Mouse (Mus musculus) adipocyte (in vitro differentiated cells): ENCODE measurements around the gene Gm17657.

Source experiments
- DNase-seq: peaks from one replicate; pipeline ENCODE4 v3.0.0-alpha.2; 2016; ENCODE audit warnings: low spot score

The Gm17657 gene

DNA sequence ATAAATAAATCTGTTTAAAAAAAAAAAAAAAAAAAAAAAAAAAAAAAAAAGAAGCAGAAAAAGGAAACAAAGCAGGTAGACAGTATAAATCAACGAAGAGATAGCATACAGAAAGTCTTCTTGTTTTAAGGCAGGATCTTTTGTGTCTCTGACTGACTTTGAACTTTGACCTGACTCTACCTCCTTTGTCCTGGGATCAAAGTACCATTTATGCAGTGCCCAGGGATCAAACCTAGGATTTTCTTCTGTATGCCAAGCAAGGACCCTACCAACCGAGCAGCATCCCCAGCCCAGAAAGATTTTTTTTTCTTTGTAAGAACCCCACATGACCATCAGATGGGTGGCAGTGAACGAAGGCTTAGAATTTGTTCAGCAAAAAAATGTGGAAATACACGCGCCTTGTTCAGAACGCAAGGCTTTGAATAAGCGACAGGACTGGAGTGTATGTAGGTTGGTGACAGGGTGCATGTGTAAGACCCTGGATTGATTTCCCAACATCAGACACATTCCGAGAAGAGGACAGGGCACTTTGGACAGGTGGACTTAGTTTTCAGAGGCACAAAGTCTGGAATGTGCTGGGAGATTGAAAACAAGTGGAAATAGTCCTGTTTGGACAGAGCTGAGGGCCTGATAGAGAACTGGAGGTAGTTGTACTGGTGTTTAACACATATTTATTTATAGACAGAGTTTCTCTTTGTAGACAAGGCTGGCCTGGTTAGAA lies 61.0 kb downstream of the Gm17657 start:
- DNase-seq = no peak

DNA sequence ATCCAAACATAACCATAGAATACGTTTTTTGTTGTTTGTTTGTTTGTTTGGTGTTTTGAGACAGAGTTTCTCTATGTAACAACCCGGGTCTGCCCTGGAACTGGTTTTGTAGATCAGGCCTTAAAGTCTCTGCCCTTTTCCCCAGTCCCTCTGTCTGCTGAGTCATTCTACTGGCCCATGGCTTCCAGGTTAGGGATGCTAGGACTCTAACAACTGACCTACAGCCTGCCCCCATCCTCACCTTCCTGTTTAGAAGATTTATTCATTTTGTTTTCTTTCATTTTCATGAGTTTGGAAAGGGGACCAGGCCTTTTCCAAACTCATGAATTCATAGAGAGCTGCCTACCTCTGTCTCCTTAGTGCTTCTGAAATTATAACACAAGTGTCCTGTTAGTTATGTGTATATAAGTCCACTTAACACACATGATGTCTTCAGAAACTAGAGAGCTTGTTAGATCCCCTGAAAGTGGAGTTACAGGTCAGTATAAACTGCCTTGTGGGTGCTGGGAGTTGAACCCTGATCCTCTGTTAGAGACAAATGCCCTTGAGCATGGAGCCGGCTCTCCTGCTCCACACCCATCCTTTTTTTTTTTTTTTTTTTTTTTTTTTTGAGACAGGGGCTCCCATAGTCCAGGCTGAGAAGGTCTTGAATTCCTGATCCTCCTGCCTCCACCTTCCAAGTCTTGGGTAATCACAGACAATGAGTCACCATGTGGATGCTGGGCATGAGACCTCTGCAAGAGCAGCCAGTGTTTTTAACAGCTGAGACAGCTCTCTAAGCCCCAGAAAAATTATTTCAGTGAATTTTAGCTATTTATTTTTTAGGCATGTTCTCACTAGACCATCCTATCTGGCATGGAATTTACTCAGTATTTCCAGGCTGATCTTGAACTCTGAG lies 63.9 kb downstream of the Gm17657 start:
- peak; percentile 43 for DNase-seq

DNA sequence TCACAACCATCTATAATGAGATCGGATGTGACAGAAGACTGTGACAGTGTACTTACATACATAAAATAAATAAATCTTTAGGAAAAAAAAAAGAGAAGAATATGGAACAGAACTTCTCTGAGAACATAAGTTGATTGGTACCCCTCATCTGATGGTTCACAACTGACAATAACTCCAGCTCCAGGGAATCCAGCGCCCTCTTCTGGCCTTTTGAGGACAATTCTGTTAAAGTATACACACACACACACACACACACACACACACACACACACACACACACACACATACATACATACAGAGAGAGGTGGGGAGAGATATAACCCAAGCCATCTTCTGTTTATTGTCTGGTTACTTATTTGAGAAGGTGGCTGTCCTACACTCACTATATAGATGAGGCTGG lies 65.0 kb downstream of the Gm17657 start:
- no peak for DNase-seq

GRCm38 (mm10) chr17:29483282-29483681 lies 66.2 kb downstream of the Gm17657 start:
- no peak for DNase-seq

GRCm38 (mm10) chr17:29482632-29483031 lies 66.8 kb downstream of the Gm17657 start:
- no peak for DNase-seq

DNA sequence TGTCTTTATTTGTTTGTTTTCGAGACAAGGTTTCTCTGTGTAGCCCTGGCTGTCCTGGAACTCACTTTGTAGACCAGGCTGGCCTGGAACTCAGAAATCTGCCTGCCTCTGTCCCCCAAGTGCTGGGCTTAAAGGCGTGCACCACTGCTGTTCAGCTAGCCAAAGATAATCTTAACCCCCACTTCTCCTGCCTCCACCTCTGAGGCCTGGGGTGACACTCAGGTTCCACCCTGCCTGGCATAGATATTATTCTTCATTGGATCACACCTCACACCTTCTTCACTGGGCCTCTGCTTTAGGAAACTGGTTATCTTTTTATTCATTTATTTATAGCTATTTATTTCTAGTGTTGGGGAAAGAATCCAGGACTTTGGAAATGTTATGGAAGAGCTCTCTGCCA lies 69.2 kb downstream of the Gm17657 start:
- no peak for DNase-seq

GRCm38 (mm10) chr17:29478271-29478670 lies 71.2 kb downstream of the Gm17657 start:
- DNase-seq = no peak

DNA sequence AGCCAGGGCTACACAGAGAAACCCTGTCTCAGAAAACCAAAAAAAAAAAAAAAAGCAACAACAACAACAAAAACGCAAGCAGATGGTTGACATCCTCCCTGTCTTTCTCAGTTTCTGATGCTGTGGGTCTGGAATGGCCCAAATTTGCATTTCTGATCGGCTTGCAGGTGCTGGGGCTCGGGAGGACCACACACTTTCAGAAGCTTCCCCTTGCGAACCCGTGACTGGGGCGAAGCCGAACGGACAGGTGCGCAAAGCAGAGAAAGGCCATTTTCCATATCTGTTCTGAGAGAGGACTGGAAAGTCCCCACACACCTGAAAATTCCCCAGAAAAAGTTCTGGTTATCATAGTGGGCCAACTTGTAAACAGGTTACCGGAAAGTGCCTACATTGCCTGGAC lies 72.1 kb downstream of the Gm17657 start:
- DNase-seq = no peak

DNA sequence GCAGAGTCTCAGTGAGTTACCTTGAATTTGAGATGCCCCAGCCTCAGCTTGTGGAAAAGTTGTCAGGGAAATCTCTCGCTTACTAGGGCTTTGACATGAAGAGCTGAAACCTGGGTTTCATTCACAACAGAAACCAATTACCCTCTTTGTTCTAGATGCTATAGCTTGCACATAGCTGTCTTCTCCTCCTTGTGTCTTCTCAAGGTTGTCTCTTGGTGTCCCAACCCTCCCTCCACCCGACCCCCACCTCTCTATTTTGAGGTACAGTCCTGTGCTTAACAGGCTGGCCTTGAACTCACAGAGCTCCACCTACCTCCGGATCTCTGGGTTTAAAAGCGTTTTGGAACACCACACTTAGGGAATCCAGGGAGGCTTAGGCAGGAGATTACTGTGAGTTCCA lies 73.0 kb downstream of the Gm17657 start:
- DNase-seq = no peak

- DNase-seq = no peak
Observed at GRCm38 (mm10) chr17:29475142-29475541, 74.3 kb downstream of the Gm17657 start.

DNA sequence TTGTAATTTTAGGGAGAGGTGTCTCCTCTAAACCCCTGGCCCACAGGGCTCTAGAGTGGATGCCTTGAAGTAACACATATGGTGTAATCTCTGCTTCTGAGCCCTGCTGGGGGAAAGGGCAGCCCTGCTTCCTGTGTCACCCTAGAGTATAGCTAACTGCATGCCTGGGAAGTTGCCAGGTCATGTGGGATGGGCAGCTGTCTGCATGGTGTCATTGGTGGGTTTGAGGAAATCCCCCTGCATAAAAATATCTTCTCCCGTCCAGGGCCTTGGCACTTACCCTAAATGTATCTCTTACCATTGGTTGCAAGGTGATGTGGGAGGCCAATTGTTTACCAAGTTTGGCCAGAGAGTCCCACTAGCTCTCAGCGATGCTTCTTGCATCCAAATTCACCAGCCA lies 75.4 kb downstream of the Gm17657 start:
- DNase-seq = peak; percentile 37

- DNase-seq = no peak
Observed at GRCm38 (mm10) chr17:29473466-29473865, 76.0 kb downstream of the Gm17657 start.
